Mouse (Mus musculus) c-Kit-positive CD71-positive TER-119-positive erythroid progenitor cells, embryonic 14.5 days (primary cell): ENCODE measurements at regions not wholly inside any gene's neighbourhood (a gene's known extent, or its start where the extent isn't known, plus 50 kb on each side); places are given as distances from the start of the nearest gene placed in this dataset.
"Not testable (repeated sequence)": the region's sequence is repeated elsewhere in the genome, so short reads cannot be mapped to it uniquely, and the experiment has no call there.

Experiments
- DNase-seq: peaks from one replicate; pipeline ENCODE4 v3.0.0-alpha.2; 2013; ENCODE audit warnings: low spot score

GRCm38 (mm10) chr12:77089624-77090278 lies 127.8 kb upstream of the Max start:
- DNase-seq = peak; percentile 48

- DNase-seq = no peak
Measured at GRCm38 (mm10) chr12:77088452-77088851, 126.5 kb upstream of the Max start.

GRCm38 (mm10) chr12:77086931-77087330 lies 124.9 kb upstream of the Max start:
- DNase-seq = not testable (repeated sequence)

- DNase-seq = no peak
Measured at GRCm38 (mm10) chr12:77085894-77086293, 123.9 kb upstream of the Max start.

- DNase-seq = no peak
Measured at GRCm38 (mm10) chr12:77085244-77085643, 123.2 kb upstream of the Max start.

DNA sequence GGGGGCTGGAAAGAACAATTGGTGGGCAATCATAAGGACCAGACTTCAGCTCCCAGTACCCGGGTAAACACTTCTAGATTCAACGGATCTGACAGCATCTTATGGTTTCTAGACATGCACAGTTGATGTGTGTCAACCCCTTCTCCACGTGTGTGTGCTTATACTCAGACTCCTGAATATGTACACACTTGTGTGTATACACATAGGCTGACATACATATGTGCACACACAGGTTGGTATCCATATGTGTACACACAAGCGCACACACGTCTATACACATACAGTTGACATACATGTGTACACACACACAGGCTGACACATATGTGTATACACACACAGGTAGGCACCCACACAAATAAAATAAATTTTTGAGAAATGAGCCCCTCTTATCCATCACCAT lies 122.7 kb upstream of the Max start:
- no peak for DNase-seq

DNA sequence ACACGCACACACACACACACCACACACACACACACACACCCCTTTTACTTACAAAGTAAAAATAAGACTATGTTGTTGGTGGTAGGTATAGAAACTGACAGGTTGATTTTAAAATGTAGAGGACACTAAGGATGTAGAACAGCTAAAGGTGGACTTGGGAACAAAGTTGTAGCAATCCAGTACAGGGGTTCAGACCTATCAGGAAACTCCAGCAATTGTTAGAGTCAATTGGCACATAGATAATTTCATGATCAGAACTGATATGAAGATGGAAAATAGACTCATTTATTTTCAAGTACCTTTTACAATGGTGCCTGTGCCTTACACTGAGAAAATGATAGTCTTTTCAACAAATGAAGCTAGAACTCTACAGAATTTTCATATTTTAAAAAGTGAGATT lies 122.3 kb upstream of the Max start:
- DNase-seq = no peak

DNA sequence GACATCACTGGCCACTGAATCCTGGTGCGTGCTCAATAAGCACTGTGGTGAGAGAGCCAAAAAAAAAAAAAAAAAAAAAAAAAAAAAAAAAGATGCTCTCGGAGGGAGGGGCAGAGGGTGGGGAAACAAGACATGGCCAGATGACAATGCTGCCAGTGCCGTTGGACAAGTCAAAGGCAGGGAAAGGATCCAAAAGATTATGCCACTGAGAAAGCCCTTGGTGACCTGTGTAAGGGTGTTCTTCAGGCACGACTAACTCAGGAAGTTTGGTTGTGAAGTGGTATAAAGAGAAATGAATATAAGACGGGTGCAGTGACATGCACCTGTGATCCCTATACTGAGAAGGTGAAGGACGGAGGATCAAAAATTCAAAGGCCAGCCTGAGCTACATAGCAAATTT lies 121.8 kb upstream of the Max start:
- DNase-seq = no peak

DNA sequence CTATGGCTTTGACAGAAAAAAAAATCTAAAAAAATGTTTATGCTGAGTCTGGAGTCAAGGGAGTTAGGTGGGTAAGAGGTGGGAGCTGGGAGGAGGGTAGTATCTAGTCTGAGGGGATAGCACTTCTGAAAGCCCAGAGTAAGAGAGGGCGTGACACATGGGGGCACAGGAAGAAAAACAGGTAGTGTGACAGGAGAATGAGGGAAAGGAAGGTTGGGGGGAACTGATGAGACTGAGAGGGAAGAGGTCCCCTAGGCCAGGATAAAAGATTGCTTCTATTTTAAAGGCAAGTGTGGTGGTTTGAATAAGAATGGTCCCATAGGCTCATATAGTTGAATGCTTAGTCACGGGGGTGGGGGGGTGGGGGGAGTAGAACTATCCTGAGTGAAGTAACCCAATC lies 119.8 kb upstream of the Max start:
- no peak for DNase-seq

GRCm38 (mm10) chr12:77079481-77079880 lies 117.5 kb upstream of the Max start:
- no peak for DNase-seq

DNA sequence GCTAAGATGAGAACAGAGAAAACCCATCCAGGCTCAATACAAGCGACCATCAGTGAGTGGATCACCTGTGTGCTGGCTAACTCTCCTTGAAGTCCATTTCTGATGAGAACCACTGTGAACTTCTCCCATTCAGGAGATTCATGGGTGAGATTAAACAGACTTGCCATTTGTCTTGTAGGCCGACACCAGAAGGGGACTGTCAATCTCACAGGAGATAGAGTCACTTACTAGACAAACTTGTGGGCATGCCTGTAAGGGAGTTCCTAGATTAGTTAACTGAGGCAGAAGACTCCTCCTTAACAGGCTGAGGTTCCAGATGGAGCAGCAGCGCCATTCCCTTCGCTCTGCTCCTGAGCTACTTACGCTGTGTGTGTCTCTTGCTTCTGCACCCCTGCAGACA lies 114.7 kb upstream of the Max start:
- no peak for DNase-seq

DNA sequence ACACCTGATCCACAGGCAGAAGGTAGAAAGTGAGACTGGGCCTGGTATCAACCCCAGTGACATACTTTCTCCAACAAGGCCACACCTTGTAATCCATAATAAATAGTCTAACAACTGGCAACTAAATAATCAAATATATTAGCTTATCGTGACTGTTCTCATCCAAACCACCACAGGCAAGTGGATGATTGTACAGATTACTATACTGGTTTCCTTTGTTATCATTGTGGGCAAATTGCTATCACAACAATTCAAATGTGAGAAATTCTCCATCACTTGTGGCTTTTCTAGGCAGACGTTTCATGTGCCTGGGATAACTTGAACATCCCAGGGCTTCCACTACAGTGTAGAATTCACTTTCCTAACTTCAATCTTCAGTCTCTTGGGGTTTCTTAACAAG lies 112.6 kb upstream of the Max start:
- no peak for DNase-seq

GRCm38 (mm10) chr12:77071700-77072099 lies 109.7 kb upstream of the Max start:
- no peak for DNase-seq

DNA sequence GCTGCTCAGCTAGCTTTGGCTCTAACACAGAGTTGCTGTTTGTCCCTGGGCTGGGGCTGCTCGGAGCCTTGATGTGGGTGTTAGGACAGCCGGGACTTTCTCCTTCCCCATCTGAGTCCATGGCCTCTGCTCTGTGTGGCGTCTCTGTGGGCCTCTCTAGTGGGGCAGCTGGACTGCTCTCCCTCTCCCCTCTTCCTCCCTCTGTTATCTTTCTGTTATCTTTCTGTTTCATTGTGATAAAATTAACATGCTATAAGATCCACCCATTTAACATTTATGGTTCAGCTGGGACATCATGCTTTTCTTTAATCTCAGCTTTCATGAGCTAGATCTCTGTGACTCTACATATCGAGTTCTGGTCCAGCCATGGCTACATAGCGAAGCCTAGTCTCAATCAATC lies 105.9 kb upstream of the Max start:
- no peak for DNase-seq

DNA sequence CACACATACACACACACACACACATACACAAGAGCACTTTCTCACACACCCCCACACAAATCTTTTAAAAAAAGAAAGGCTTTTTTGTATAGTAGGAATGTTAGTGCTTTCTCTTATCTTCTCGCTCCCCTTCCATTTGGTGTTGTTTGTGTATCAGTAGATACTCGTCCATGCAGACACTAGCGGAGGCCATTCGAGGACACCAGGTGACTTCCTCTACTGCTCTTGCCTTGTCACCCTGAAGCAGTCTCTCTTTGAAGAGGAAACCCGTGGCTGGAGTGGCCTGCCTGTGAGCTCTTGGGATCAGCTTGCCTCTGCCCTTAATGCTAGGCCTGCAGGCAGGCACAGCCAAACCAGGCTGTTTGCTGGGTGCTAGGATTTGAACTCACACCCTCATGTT lies 105.1 kb upstream of the Max start:
- DNase-seq = no peak

- DNase-seq = no peak
Measured at GRCm38 (mm10) chr12:77065645-77066512, 103.9 kb upstream of the Max start.

- DNase-seq = no peak
Measured at GRCm38 (mm10) chr12:77064048-77064447, 102.0 kb upstream of the Max start.

DNA sequence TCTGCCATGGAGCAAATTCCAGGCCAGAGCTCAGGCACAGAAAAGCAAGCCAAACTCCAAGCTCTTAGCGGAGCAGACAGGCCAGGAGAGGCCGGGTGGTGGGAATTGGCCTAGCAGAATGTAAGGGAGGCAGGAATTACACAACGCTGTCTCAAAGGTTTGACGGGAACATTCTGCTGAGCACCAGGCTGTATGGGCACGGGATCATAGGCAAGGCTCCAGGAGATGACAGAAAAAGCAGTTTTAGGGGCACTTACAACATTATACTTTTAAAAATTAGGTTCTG lies 99.5 kb upstream of the Max start:
- no peak for DNase-seq

GRCm38 (mm10) chr12:77060766-77061561 lies 99.0 kb upstream of the Max start:
- DNase-seq = no peak

DNA sequence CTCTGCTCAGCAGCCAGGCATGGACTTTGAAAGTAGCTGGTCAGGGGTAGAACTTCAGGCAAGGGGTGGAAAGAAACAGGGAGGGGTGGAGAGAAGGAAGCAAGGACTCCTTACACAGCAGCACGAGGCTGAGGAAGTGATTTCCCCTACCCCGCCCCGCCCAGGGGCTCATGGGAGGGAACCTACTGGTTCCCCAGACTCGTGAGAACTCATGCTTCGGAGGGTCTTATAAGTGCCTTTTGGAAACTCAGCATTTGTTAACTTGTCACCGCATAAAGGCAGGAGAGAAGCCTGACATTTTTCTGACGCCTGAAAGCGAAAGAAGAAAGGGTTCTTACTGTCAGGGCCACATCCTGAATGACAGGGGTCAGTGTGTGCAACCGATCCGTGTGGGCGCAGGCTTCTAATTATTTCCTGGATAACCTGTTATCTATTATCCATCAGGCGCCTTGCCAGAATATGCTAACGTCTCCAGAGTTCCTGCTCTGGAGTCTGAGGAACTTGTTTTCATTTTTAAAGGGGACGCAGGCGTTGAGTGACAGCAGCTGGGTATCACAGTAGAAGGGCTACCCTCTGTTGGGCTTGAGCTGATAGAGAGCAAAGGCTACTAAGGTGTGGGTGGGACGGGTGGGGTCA lies 98.2 kb upstream of the Max start:
- DNase-seq = peak; percentile 29

- DNase-seq = no peak
Measured at GRCm38 (mm10) chr12:77059679-77060059, 97.7 kb upstream of the Max start.

DNA sequence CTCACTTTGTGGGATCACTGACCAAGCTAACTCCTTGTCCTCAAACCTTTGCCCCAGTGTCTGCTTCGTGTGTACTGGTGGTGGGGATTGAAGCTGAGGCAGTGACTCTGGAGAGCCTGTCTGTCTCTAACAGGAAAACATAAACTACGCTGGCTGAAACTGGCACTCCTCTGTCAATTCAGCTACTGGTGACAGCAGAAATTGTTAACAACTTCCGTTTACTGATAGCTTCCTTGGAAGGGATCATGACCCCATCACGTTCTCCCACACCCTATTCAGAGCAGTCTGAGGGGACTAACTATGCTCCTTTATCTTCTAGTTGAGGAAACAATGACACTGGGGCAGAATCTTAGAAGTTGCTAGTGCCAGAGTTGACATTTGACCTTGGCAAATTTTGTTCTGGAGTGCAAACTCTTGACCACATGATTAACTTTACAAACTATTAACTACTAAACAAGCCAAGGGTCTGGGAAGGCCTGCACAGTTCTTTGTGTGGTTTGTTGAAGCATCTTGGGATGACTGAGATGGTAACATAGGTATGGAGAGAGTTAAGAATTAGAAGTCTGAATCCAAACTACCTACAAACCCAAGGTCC lies 96.7 kb upstream of the Max start:
- no peak for DNase-seq
